Mouse (Mus musculus) central nervous system, embryonic 11.5 days (tissue): ENCODE measurements around the gene Krt87. TPM values are rescaled to one million over a fixed set of nuclear protein-coding genes. Genes with fewer than 3 reads are reported as not detected.

Experiments used
- polyA plus RNA-seq: library from polyadenylated mRNA; depleted of rRNA; stranded (reverse); fragments of >200 nt; gene quantifications from 2 replicates; pipeline ENCODE4 v1.2.3, GENCODE M21; 2012; rRNA removed

The Krt87 gene
- 0.06 and 0.27 TPM in 2 replicates for polyA plus RNA-seq

DNA sequence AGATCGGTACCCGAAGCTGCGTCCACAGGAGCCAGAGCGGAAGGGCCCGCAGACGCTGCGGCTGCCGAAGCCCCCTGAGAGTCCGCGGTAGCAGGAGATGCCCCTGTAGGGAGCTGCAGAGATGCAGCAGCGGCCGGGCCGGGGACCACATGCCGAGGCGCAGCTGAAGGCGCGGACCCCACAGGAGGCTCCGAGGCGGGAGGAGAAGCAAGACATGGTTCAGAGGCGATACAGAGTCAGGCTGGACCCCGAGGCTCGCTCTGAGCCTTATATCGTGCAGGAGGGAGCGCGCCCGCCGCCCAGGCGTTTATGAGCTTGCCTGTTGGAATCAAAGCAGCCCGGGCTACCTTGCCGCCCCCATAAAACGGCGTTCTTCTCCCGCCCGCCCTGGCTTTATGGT lies at the start of gene Krt87:
Krt87 (minus strand) TSS at position 250 of the 400 bp plus-strand sequence.

DNA sequence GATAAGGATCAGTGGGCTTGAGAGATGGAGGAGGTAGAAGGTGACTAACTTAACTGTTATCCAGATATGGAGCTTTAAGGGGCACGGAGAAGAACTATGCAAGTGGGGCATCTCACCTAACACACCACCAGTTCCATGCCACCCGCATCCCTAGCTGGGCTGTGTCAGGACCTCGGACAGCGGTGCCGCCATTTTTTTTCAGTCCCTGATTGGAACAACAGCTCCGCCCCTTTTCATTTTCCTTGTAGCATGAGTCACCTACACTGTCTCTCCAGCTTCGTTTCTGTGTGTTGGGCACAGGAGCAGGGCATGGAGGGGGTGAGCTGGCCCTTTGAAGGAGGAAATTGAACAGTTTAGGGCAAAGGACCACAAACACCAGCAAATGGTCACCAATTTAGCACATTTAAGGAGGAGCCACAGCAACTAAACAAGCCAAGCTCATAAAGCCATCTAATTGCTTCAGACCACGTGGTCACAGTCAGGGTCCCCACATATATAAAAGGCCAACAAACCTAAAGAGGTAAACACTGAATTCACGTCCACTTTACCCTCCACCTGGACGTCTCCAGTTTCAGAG lies 34.4 kb upstream of the Krt87 start, which contains the start of gene Krt86:
Krt86 (plus strand) TSS at position 527 of the 577 bp plus-strand sequence.

GRCm38 (mm10) chr15:101463651-101464050 lies 25.0 kb upstream of the Krt87 start, which contains the start of gene Krt81:
Krt81 (minus strand) TSS chr15:101463751.

DNA sequence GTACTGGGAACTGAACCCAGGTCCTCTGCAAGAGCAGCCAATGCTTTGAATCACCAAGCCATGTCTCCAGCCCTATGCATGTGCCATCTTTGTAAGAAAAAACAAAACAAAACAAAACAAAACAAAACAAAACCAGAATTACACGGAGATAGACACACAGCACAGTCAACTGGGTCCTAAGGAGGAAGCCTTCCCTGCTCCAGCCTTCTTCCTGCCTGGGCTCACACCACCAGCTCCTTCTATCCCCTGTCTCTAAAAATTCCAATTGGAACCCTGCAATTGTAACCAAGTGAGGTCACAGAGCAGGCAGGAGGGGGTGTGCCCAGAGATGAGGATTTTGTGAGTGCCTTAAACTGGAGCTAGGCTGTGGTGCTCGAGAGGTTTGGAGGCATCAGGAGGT lies 8.8 kb upstream of the Krt87 start, which contains the start of gene Krt88:
Krt88 (plus strand) TSS at position 301 of the 400 bp plus-strand sequence.

GRCm38 (mm10) chr15:101410775-101411174 lies 27.8 kb downstream of the Krt87 start, which contains the start of gene Krt7:
Krt7 (plus strand) TSS chr15:101411043.

Other genes with a start within 250 kb of the Krt87 start
- gene Grasp, start 214.6 kb downstream of the Krt87 start, polyA plus RNA-seq: 13.0 and 13.8 TPM in 2 replicates
- gene Nr4a1, start 184.5 kb downstream of the Krt87 start, polyA plus RNA-seq: 3.0 and 6.0 TPM in 2 replicates
- 51.6 and 56.7 TPM in 2 replicates for gene Atg101, start 154.5 kb downstream of the Krt87 start, polyA plus RNA-seq
- gene 6030408B16Rik, start 145.6 kb downstream of the Krt87 start, polyA plus RNA-seq: 0.28 and 1.3 TPM in 2 replicates
- gene Krt80, start 68.6 kb downstream of the Krt87 start, polyA plus RNA-seq: 0.17 and 0.30 TPM in 2 replicates
- gene Krt7, start 27.8 kb downstream of the Krt87 start, polyA plus RNA-seq: 6.8 and 9.1 TPM in 2 replicates
- not detected in 2 replicates for gene Krt88, start 8.9 kb upstream of the Krt87 start, polyA plus RNA-seq
- not detected in 2 replicates for gene Krt81, start 24.9 kb upstream of the Krt87 start, polyA plus RNA-seq
- not detected in 2 replicates for gene Krt86, start 34.7 kb upstream of the Krt87 start, polyA plus RNA-seq
- not detected in 2 replicates for gene Krt83, start 52.7 kb upstream of the Krt87 start, polyA plus RNA-seq
- gene Gm49425, start 78.5 kb upstream of the Krt87 start, polyA plus RNA-seq: not detected in 2 replicates
- gene Krt84, start 94.0 kb upstream of the Krt87 start, polyA plus RNA-seq: not detected in 2 replicates
- not detected in 2 replicates for gene Krt82, start 111.9 kb upstream of the Krt87 start, polyA plus RNA-seq
- 0.23 and 0.34 TPM in 2 replicates for gene Krt90, start 124.1 kb upstream of the Krt87 start, polyA plus RNA-seq
- gene Krt75, start 135.1 kb upstream of the Krt87 start, polyA plus RNA-seq: 0.07 TPM in 1 of 2 replicates, not detected in the other
- not detected in 2 replicates for gene Gm5414, start 189.4 kb upstream of the Krt87 start, polyA plus RNA-seq
- not detected in 2 replicates for gene Gm5478, start 208.6 kb upstream of the Krt87 start, polyA plus RNA-seq
- gene Krt6b, start 241.5 kb upstream of the Krt87 start, polyA plus RNA-seq: not detected in 2 replicates